Comparison of ENCODE assay signal across 8 mouse cellular contexts in genomic region chr5:34335539-34336096, GRCm38 (mm10). TPM values are rescaled to one million over a fixed set of nuclear protein-coding genes. Genes with fewer than 3 reads are reported as not detected.
DNase-seq lines count a peak whose midpoint lies in the region; ATAC-seq and TF ChIP-seq lines count a peak whose summit lies in the region.
"Had no signal": no experiment of that assay in that cellular context is flagged by ENCODE, and none has a peak within 500 bp of the region (broad histone marks: within the 10 kb centered on the region; RNA-seq: fewer than 3 reads in every experiment).

No protein-coding gene starts in this region.

- H3K36me3 ChIP-seq in thymus, adult 2 months (ENCODE audit: control insufficient read depth, insufficient read depth, low read length), result no peaks in the 10 kb centered on the region
- peaks cover 6% of the 10 kb centered on the region; the same call in 1 of the 2 replicates for H3K36me3 ChIP-seq in embryonic facial prominence, embryonic 14.5 days (ENCODE audit: control insufficient read depth, insufficient read depth, low read length)
- H3K36me3 ChIP-seq in kidney, postnatal 0 days (ENCODE audit: insufficient read depth, low read length), result no peaks in the 10 kb centered on the region
- H3K36me3 ChIP-seq in midbrain, embryonic 13.5 days, result 0 out of 2 replicates have a peak, but pooled peaks cover 4% of the 10 kb centered on the region

- WGBS in thymus, adult 2 months, result 2% methylated on average over 21 of the region's 21 CpGs
- 1% methylated on average over 21 of the region's 21 CpGs for WGBS in embryonic facial prominence, embryonic 14.5 days
- 2% methylated on average over 21 of the region's 21 CpGs for WGBS in kidney, postnatal 0 days
- WGBS in midbrain, embryonic 13.5 days, result 3% methylated on average over 21 of the region's 21 CpGs

- H3K4me3 ChIP-seq in thymus, adult 2 months (ENCODE audit: control insufficient read depth, insufficient read depth, low read length), result peak overlapping the region; percentile 73
- peak overlapping the region; percentile 89 for H3K4me3 ChIP-seq in embryonic facial prominence, embryonic 14.5 days (ENCODE audit: low read depth, low read length)
- H3K4me3 ChIP-seq in kidney, postnatal 0 days (replicated peaks; ENCODE audit: low read depth, low read length), result peak overlapping the region; percentile 98
- peak overlapping the region; percentile 99 for H3K4me3 ChIP-seq in midbrain, embryonic 13.5 days (replicated peaks)

- H3K4me2 ChIP-seq in embryonic facial prominence, embryonic 14.5 days (ENCODE audit: low read depth, low read length), result peak overlapping the region; percentile 83
- peak overlapping the region; percentile 88 for H3K4me2 ChIP-seq in kidney, postnatal 0 days (ENCODE audit: low read length)
- H3K4me2 ChIP-seq in midbrain, embryonic 13.5 days (replicated peaks), result peak overlapping the region; percentile 73

- H3K9me3 ChIP-seq in embryonic facial prominence, embryonic 14.5 days (ENCODE audit: control insufficient read depth, low read length), result no peaks in the 10 kb centered on the region
- no peaks in the 10 kb centered on the region for H3K9me3 ChIP-seq in kidney, postnatal 0 days (replicated peaks; ENCODE audit: low read length)
- H3K9me3 ChIP-seq in midbrain, embryonic 13.5 days, result no peaks in the 10 kb centered on the region

- H3K27me3 ChIP-seq in thymus, adult 2 months (ENCODE audit: control insufficient read depth, insufficient read depth, low read length), result no peaks in the 10 kb centered on the region
- H3K27me3 ChIP-seq in embryonic facial prominence, embryonic 14.5 days (replicated peaks; ENCODE audit: control insufficient read depth, insufficient read depth, low read length), result no peaks in the 10 kb centered on the region
- no peaks in the 10 kb centered on the region for H3K27me3 ChIP-seq in kidney, postnatal 0 days (ENCODE audit: insufficient read depth, low read length)
- no peaks in the 10 kb centered on the region for H3K27me3 ChIP-seq in midbrain, embryonic 13.5 days

- H3K27ac ChIP-seq in thymus, adult 2 months (ENCODE audit: control insufficient read depth, insufficient read depth, low read length), result peak overlapping the region; percentile 70; the same call in 1 of the 2 replicates
- H3K27ac ChIP-seq in embryonic facial prominence, embryonic 14.5 days (replicated peaks; ENCODE audit: low read depth, low read length), result peak overlapping the region; percentile 87
- H3K27ac ChIP-seq in kidney, postnatal 0 days, result peak overlapping the region; percentile 98
- peak overlapping the region; percentile 86 for H3K27ac ChIP-seq in midbrain, embryonic 13.5 days

- no peak for TF ChIP-seq POLR2A in thymus, adult 2 months (IDR thresholded peaks at IDR 0.05; ENCODE audit: control insufficient read depth, extremely low read depth, insufficient read depth, low read length, poor library complexity)

- TF ChIP-seq CTCF in thymus, adult 2 months (IDR thresholded peaks at IDR 0.05; ENCODE audit: borderline replicate concordance, control insufficient read depth, extremely low read depth, insufficient read depth, low read length, poor library complexity), result 0 out of 2 replicates have a peak, but pooled peaks have one; percentile 3
- no peak for TF ChIP-seq CTCF in kidney, postnatal 0 days (IDR thresholded peaks at IDR 0.05; ENCODE audit: low read depth)

- no peak for DNase-seq in thymus, adult 2 months
- no peak for DNase-seq in thymus, postnatal 4 days
- peak; percentile 35 for DNase-seq in embryonic facial prominence, embryonic 14.5 days (ENCODE audit: low spot score)
- peak; percentile 54 for DNase-seq in kidney, postnatal 0 days (ENCODE audit: low spot score)
- DNase-seq in layer of hippocampus, adult 18-20 months (ENCODE audit: low spot score in 2 of 2), result no peak
- DNase-seq in cerebellum, adult 11 months, result no peak

- peaks cover 6% of the 10 kb centered on the region for H3K4me1 ChIP-seq in thymus, adult 2 months (replicated peaks; ENCODE audit: control insufficient read depth, insufficient read depth, low read length)
- peaks cover 13% of the 10 kb centered on the region for H3K4me1 ChIP-seq in embryonic facial prominence, embryonic 14.5 days (ENCODE audit: control insufficient read depth, insufficient read depth, low read length)
- H3K4me1 ChIP-seq in kidney, postnatal 0 days (replicated peaks; ENCODE audit: insufficient read depth, low read length), result 0 out of 2 replicates have a peak, but pooled peaks cover 10% of the 10 kb centered on the region
- peaks cover 37% of the 10 kb centered on the region for H3K4me1 ChIP-seq in midbrain, embryonic 13.5 days (replicated peaks)

- ATAC-seq in embryonic facial prominence, embryonic 14.5 days (ENCODE audit: low read depth), result peak; percentile 51
- peak; percentile 71 for ATAC-seq in kidney, postnatal 0 days (replicated peaks; ENCODE audit: low FRiP score, low read depth)
- no peak; the same call in 1 of the 2 replicates for ATAC-seq in midbrain, embryonic 13.5 days

- H3K9ac ChIP-seq in embryonic facial prominence, embryonic 14.5 days (ENCODE audit: low read depth, low read length), result peak overlapping the region; percentile 97
- peak overlapping the region; percentile 99 for H3K9ac ChIP-seq in kidney, postnatal 0 days (ENCODE audit: low read depth, low read length)
- H3K9ac ChIP-seq in midbrain, embryonic 13.5 days (replicated peaks), result peak overlapping the region; percentile 89

RNA-seq across cellular contexts. Expression of gene Rnf4, which starts 0.5 kb away (rescaled TPM):
- 110 and 125 TPM in 2 replicates for polyA plus RNA-seq in thymus, adult 2 months (2012; rRNA removed)
- polyA plus RNA-seq in embryonic facial prominence, embryonic 14.5 days (2014; fragmentation: Nextera tagmentation; extraction: Ambion mirVana), result 147 and 162 TPM in 2 replicates
- polyA plus RNA-seq in kidney, postnatal 0 days (2015; fragmentation: Nextera tagmentation; extraction: Ambion mirVana), result 118 and 130 TPM in 2 replicates
- polyA plus RNA-seq in midbrain, embryonic 13.5 days (2015; fragmentation: Nextera tagmentation; extraction: Ambion mirVana), result 136 and 141 TPM in 2 replicates
- 10 to 100 TPM; 76.8 to 82.1 TPM for total RNA-seq in layer of hippocampus, adult 18-20 months (2021)

RNA-seq across cellular contexts. Expression of gene Fam193a, which starts 34.1 kb away (rescaled TPM):
- 118 and 130 TPM in 2 replicates for polyA plus RNA-seq in thymus, adult 2 months (2012; rRNA removed)
- polyA plus RNA-seq in embryonic facial prominence, embryonic 14.5 days (2014; fragmentation: Nextera tagmentation; extraction: Ambion mirVana), result 15.2 and 15.7 TPM in 2 replicates
- polyA plus RNA-seq in kidney, postnatal 0 days (2015; fragmentation: Nextera tagmentation; extraction: Ambion mirVana), result 6.8 and 6.9 TPM in 2 replicates
- 19.8 and 20.6 TPM in 2 replicates for polyA plus RNA-seq in midbrain, embryonic 13.5 days (2015; fragmentation: Nextera tagmentation; extraction: Ambion mirVana)
- 10 to 100 TPM; 38.7 to 42.7 TPM for total RNA-seq in layer of hippocampus, adult 18-20 months (2021)

RNA-seq across cellular contexts. Expression of gene Cfap99, which starts 47.2 kb away (rescaled TPM):
- polyA plus RNA-seq in thymus, adult 2 months (2012; rRNA removed), result not detected in 2 replicates
- 0.18 and 0.21 TPM in 2 replicates for polyA plus RNA-seq in embryonic facial prominence, embryonic 14.5 days (2014; fragmentation: Nextera tagmentation; extraction: Ambion mirVana)
- not detected in 2 replicates for polyA plus RNA-seq in kidney, postnatal 0 days (2015; fragmentation: Nextera tagmentation; extraction: Ambion mirVana)
- not detected in 2 replicates for polyA plus RNA-seq in midbrain, embryonic 13.5 days (2015; fragmentation: Nextera tagmentation; extraction: Ambion mirVana)
- total RNA-seq in layer of hippocampus, adult 18-20 months (2021), result under 1 TPM; 0.36 to 0.42 TPM
- polyA plus RNA-seq: large intestine, adult 2 months had no signal

RNA-seq across cellular contexts. Expression of gene Zfyve28, which starts 47.4 kb away (rescaled TPM):
- polyA plus RNA-seq in thymus, adult 2 months (2012; rRNA removed), result 30.1 and 39.1 TPM in 2 replicates
- 1.2 and 1.7 TPM in 2 replicates for polyA plus RNA-seq in embryonic facial prominence, embryonic 14.5 days (2014; fragmentation: Nextera tagmentation; extraction: Ambion mirVana)
- polyA plus RNA-seq in kidney, postnatal 0 days (2015; fragmentation: Nextera tagmentation; extraction: Ambion mirVana), result 0.08 and 0.14 TPM in 2 replicates
- 3.7 and 3.8 TPM in 2 replicates for polyA plus RNA-seq in midbrain, embryonic 13.5 days (2015; fragmentation: Nextera tagmentation; extraction: Ambion mirVana)
- 10 to 100 TPM; 30.8 to 32.0 TPM for total RNA-seq in layer of hippocampus, adult 18-20 months (2021)

Comparison
In these comparisons a context has a peak if more than half of its experiments do, and no peak if none do; other contexts are left out.
1. DNase-seq: peak in embryonic facial prominence, embryonic 14.5 days (single experiment) and kidney, postnatal 0 days (single experiment); none in thymus, adult 2 months (single experiment), thymus, postnatal 4 days (single experiment), layer of hippocampus, adult 18-20 months (0 of 2) and cerebellum, adult 11 months (single experiment).
2. Peak in every context shown above with its lines, with median percentiles within 50 percentile points of each other: H3K27ac ChIP-seq, H3K4me3 ChIP-seq, H3K4me2 ChIP-seq and H3K9ac ChIP-seq.